Mouse (Mus musculus) midbrain, embryonic 14.5 days (tissue): ENCODE data around the gene Carmil1. TPM values are rescaled to one million over a fixed set of nuclear protein-coding genes. Genes with fewer than 3 reads are reported as not detected.

ENCODE experiments used
- ATAC-seq: fragments of 200-750 bp; cut with Nextera tagmentation; 2 replicates; pipeline ENCODE4 v1.8.0; 2017; ENCODE audit warnings: moderate number of reproducible peaks, moderate library complexity; ENCODE audit not compliant: low FRiP score, low TSS enrichment
- DNase-seq: peaks from one replicate; pipeline ENCODE4 v3.0.0-alpha.2; 2015
- H3K27ac ChIP-seq: fragments of 300-500 bp; sonication (generic); replicated peaks from 2 replicates; pipeline ENCODE4 v1.5.1; 2014; ENCODE audit warnings: mild to moderate bottlenecking, low read depth, low read length, moderate library complexity
- H3K27me3 ChIP-seq: fragments of 300-500 bp; sonication (generic); 2 replicates; pipeline ENCODE4 v1.6.1; 2014; ENCODE audit warnings: low read length, control low read depth, mixed read lengths; ENCODE audit not compliant: control insufficient read depth, insufficient read depth
- H3K36me3 ChIP-seq: fragments of 300-500 bp; sonication (generic); 2 replicates; pipeline ENCODE4 v1.6.1; 2014; ENCODE audit warnings: low read length, control low read depth; ENCODE audit not compliant: control insufficient read depth, insufficient read depth
- H3K4me1 ChIP-seq: fragments of 300-500 bp; sonication (generic); 2 replicates; pipeline ENCODE4 v1.6.1; 2014; ENCODE audit warnings: mild to moderate bottlenecking, antibody characterized with exemption, low read length, control low read depth; ENCODE audit not compliant: control insufficient read depth, insufficient read depth
- H3K4me2 ChIP-seq: fragments of 300-500 bp; sonication (generic); 2 replicates; pipeline ENCODE4 v1.6.1; 2014; ENCODE audit warnings: mild to moderate bottlenecking, low read length, moderate library complexity
- H3K4me3 ChIP-seq: fragments of 300-500 bp; sonication (generic); replicated peaks from 2 replicates; pipeline ENCODE4 v1.5.1; 2014; ENCODE audit warnings: low read depth, low read length
- H3K9ac ChIP-seq: fragments of 300-500 bp; sonication (generic); replicated peaks from 2 replicates; pipeline ENCODE4 v1.6.1; 2014; ENCODE audit warnings: mild to moderate bottlenecking, low read length, moderate library complexity
- H3K9me3 ChIP-seq: fragments of 300-500 bp; sonication (generic); 2 replicates; pipeline ENCODE4 v1.6.1; 2016; ENCODE audit warnings: low read length, control low read depth, mixed read lengths; ENCODE audit not compliant: control insufficient read depth
- WGBS: fragments of 180-500 bp; shearing (Covaris S2); extraction: QIAGEN DNeasy Blood & Tissue Kit; methylation state at CpG from one replicate; pipeline ENCODE4 v1.1.7; 2014; 5-methylcytosine and 5-hydroxymethylcytosine counted together
- polyA plus RNA-seq: library from polyadenylated mRNA; unstranded; fragments of >200 nt; fragmentation: Nextera tagmentation; extraction: Ambion mirVana; gene quantifications from 2 replicates; pipeline ENCODE4 v1.2.1, GENCODE M21; 2014

The Carmil1 gene
- polyA plus RNA-seq, 1 experiment from 2014 or later, result 32.3 TPM

GRCm38 (mm10) chr13:24232750-24233149 lies 47.8 kb downstream of the Carmil1 start:
- 95% methylated on average over 6 of the region's 6 CpGs for WGBS

GRCm38 (mm10) chr13:24231746-24232483 lies 48.7 kb downstream of the Carmil1 start:
- 88% methylated on average over 10 of the region's 10 CpGs for WGBS
- Histone ChIP-seq H3K27ac (no peak overlapping the region), H3K4me1 (0 out of 2 replicates have a peak, but pooled peaks cover 2% of the 10 kb centered on the region), H3K27me3 (no peaks in the 10 kb centered on the region), H3K9me3 (no peaks in the 10 kb centered on the region), H3K4me2 (no peak overlapping the region), H3K4me3 (no peak overlapping the region), H3K36me3 (no peaks in the 10 kb centered on the region), H3K9ac (no peak overlapping the region)
- ATAC-seq, result no peak
- DNase-seq, result no peak

More at GRCm38 (mm10) chr13:24232750-24233149, 47.8 kb downstream of the Carmil1 start:
- no peaks in the 10 kb centered on the region for H3K27me3 ChIP-seq
- no peak overlapping the region for H3K4me3 ChIP-seq
- no peaks in the 10 kb centered on the region for H3K36me3 ChIP-seq
- no peak for ATAC-seq
- DNase-seq, result no peak
- no peak overlapping the region for H3K9ac ChIP-seq
- H3K27ac ChIP-seq, result no peak overlapping the region
- H3K4me2 ChIP-seq, result no peak overlapping the region
- H3K4me1 ChIP-seq, result 0 out of 2 replicates have a peak, but pooled peaks cover 2% of the 10 kb centered on the region
- H3K9me3 ChIP-seq, result 0 out of 2 replicates have a peak, but pooled peaks cover 2% of the 10 kb centered on the region

- Histone ChIP-seq H3K4me2 (no peak overlapping the region), H3K4me3 (no peak overlapping the region), H3K9ac (no peak overlapping the region), H3K27me3 (no peaks in the 10 kb centered on the region), H3K27ac (no peak overlapping the region), H3K36me3 (no peaks in the 10 kb centered on the region), H3K9me3 (no peaks in the 10 kb centered on the region), H3K4me1 (0 out of 2 replicates have a peak, but pooled peaks cover 2% of the 10 kb centered on the region)
- WGBS, result 87% methylated on average over 2 of the region's 2 CpGs
- DNase-seq (no peak), ATAC-seq (no peak)
Observed at GRCm38 (mm10) chr13:24231146-24231545, 49.4 kb downstream of the Carmil1 start.

- Histone ChIP-seq H3K36me3 (no peaks in the 10 kb centered on the region), H3K9me3 (no peaks in the 10 kb centered on the region), H3K4me3 (no peak overlapping the region), H3K4me2 (no peak overlapping the region), H3K27ac (no peak overlapping the region), H3K27me3 (no peaks in the 10 kb centered on the region), H3K9ac (no peak overlapping the region), H3K4me1 (0 out of 2 replicates have a peak, but pooled peaks cover 2% of the 10 kb centered on the region)
- DNase-seq, result no peak
- no peak for ATAC-seq
- WGBS, result 89% methylated on average over 4 of the region's 4 CpGs
Observed at GRCm38 (mm10) chr13:24230541-24231095, 50.0 kb downstream of the Carmil1 start.

- no peak overlapping the region for H3K9ac ChIP-seq
- no peak overlapping the region for H3K4me3 ChIP-seq
- H3K4me1 ChIP-seq, result no peaks in the 10 kb centered on the region
- DNase-seq, result no peak
- H3K4me2 ChIP-seq, result no peak overlapping the region
- no peak overlapping the region for H3K27ac ChIP-seq
- no peaks in the 10 kb centered on the region for H3K9me3 ChIP-seq
- no peaks in the 10 kb centered on the region for H3K27me3 ChIP-seq
- ATAC-seq, result no peak
- WGBS, result 76% methylated on average over 8 of the region's 8 CpGs
- no peaks in the 10 kb centered on the region for H3K36me3 ChIP-seq
Observed at GRCm38 (mm10) chr13:24223425-24224201, 57.0 kb downstream of the Carmil1 start.

GRCm38 (mm10) chr13:24220441-24220970 lies 60.1 kb downstream of the Carmil1 start:
- no peak for DNase-seq
- Histone ChIP-seq H3K9me3 (no peaks in the 10 kb centered on the region), H3K9ac (no peak overlapping the region), H3K27ac (no peak overlapping the region), H3K4me3 (no peak overlapping the region), H3K27me3 (no peaks in the 10 kb centered on the region), H3K4me2 (no peak overlapping the region), H3K36me3 (no peaks in the 10 kb centered on the region), H3K4me1 (no peaks in the 10 kb centered on the region)
- 95% methylated on average over 3 of the region's 3 CpGs for WGBS
- no peak for ATAC-seq

- ATAC-seq (no peak), DNase-seq (no peak)
- no peaks in the 10 kb centered on the region for H3K4me1 ChIP-seq
- 82% methylated on average over 2 of the region's 2 CpGs for WGBS
- H3K27me3 ChIP-seq, result no peaks in the 10 kb centered on the region
- no peak overlapping the region for H3K4me2 ChIP-seq
- H3K36me3 ChIP-seq, result no peaks in the 10 kb centered on the region
- no peak overlapping the region for H3K4me3 ChIP-seq
- no peak overlapping the region for H3K27ac ChIP-seq
- no peaks in the 10 kb centered on the region for H3K9me3 ChIP-seq
- H3K9ac ChIP-seq, result no peak overlapping the region
Observed at GRCm38 (mm10) chr13:24211229-24211628, 69.4 kb downstream of the Carmil1 start.

GRCm38 (mm10) chr13:24206097-24206496 lies 74.5 kb downstream of the Carmil1 start:
- Histone ChIP-seq H3K36me3 (no peaks in the 10 kb centered on the region), H3K4me1 (no peaks in the 10 kb centered on the region), H3K9me3 (no peaks in the 10 kb centered on the region), H3K27ac (no peak overlapping the region), H3K4me3 (no peak overlapping the region), H3K27me3 (no peaks in the 10 kb centered on the region), H3K4me2 (no peak overlapping the region), H3K9ac (no peak overlapping the region)
- no peak for DNase-seq
- 74% methylated on average over 6 of the region's 6 CpGs for whole genome bisulfite sequencing
- no peak for ATAC-seq
